Mouse (Mus musculus): ENCODE results near the gene Smpd4.

DNA sequence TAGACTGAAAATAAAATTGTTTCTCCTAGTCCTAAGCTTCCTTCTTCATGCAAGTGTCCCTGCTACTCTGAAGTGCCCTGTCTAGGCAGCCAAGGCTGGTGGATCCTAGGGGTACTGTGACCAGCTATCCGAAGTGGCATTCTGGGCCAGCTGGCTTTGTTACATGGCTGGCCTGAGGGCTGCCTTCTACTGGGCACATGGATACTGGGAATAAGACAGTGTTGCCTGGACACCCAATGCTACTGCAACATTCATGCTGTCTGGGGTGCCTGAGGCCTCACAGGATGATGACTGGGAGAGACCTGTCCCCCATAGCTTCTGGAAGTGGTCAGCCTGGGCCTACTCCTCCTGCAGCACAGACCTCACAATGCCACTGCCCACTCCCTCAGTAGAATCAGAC lies 31.6 kb downstream of the Smpd4 start:
- TF ChIP-seq POLR2A (IDR thresholded peaks at IDR 0.05; ENCODE audit: insufficient read depth, low read depth, low read length) (no peak), EP300 (IDR thresholded peaks at IDR 0.05; ENCODE audit: insufficient read depth, low read depth, low read length) (no peak)
